Mouse (Mus musculus) duodenum, adult 2 months (tissue): ENCODE measurements around the gene Olfr911-ps1. TPM values are rescaled to one million over a fixed set of nuclear protein-coding genes. Genes with fewer than 3 reads are reported as not detected.

ENCODE experiments used
- polyA plus RNA-seq: library from polyadenylated mRNA; depleted of rRNA; stranded (reverse); fragments of >200 nt; gene quantifications from 2 replicates; pipeline ENCODE4 v1.2.3, GENCODE M21; 2012; ENCODE audit warnings: low replicate concordance; rRNA removed

Gene Olfr911-ps1
- not detected in 2 replicates for polyA plus RNA-seq

GRCm38 (mm10) chr9:38521280-38521679, at the start of gene Olfr911-ps1:
Olfr911-ps1 (plus strand) TSS chr9:38521580.

GRCm38 (mm10) chr9:38486785-38487184, 34.6 kb upstream of the Olfr911-ps1 start, which contains the start of gene Olfr906:
Olfr906 (plus strand) TSS chr9:38487085.

GRCm38 (mm10) chr9:38495501-38495900, 25.9 kb upstream of the Olfr911-ps1 start, which contains the start of gene Olfr907:
Olfr907 (plus strand) TSS chr9:38495801.

GRCm38 (mm10) chr9:38537549-38537948, 16.2 kb downstream of the Olfr911-ps1 start, which contains the start of gene Olfr910:
Olfr910 (plus strand) TSS chr9:38537849.

Other genes starting within 250 kb of the Olfr911-ps1 start
- not detected in 2 replicates for gene Olfr896-ps1, start 230.5 kb upstream of the Olfr911-ps1 start, polyA plus RNA-seq
- gene Olfr25, start 192.5 kb upstream of the Olfr911-ps1 start, polyA plus RNA-seq, result not detected in 2 replicates
- not detected in 2 replicates for gene Olfr898, start 173.2 kb upstream of the Olfr911-ps1 start, polyA plus RNA-seq
- gene Olfr250, start 154.7 kb upstream of the Olfr911-ps1 start, polyA plus RNA-seq, result not detected in 2 replicates
- gene Olfr251, start 144.5 kb upstream of the Olfr911-ps1 start, polyA plus RNA-seq, result not detected in 2 replicates
- not detected in 2 replicates for gene Olfr147, start 119.9 kb upstream of the Olfr911-ps1 start, polyA plus RNA-seq
- not detected in 2 replicates for gene Olfr901, start 92.1 kb upstream of the Olfr911-ps1 start, polyA plus RNA-seq
- not detected in 2 replicates for gene Olfr902, start 73.9 kb upstream of the Olfr911-ps1 start, polyA plus RNA-seq
- gene Olfr904, start 58.4 kb upstream of the Olfr911-ps1 start, polyA plus RNA-seq, result not detected in 2 replicates
- not detected in 2 replicates for gene Olfr905, start 50.5 kb upstream of the Olfr911-ps1 start, polyA plus RNA-seq
- not detected in 2 replicates for gene Olfr906, start 34.5 kb upstream of the Olfr911-ps1 start, polyA plus RNA-seq
- not detected in 2 replicates for gene Olfr907, start 25.8 kb upstream of the Olfr911-ps1 start, polyA plus RNA-seq
- gene Olfr910, start 16.3 kb downstream of the Olfr911-ps1 start, polyA plus RNA-seq, result not detected in 2 replicates
- not detected in 2 replicates for gene Olfr912, start 58.6 kb downstream of the Olfr911-ps1 start, polyA plus RNA-seq
- not detected in 2 replicates for gene Olfr913, start 71.2 kb downstream of the Olfr911-ps1 start, polyA plus RNA-seq
- not detected in 2 replicates for gene Olfr914, start 83.5 kb downstream of the Olfr911-ps1 start, polyA plus RNA-seq
- not detected in 2 replicates for gene Olfr916, start 138.3 kb downstream of the Olfr911-ps1 start, polyA plus RNA-seq
- gene Olfr917, start 144.3 kb downstream of the Olfr911-ps1 start, polyA plus RNA-seq, result not detected in 2 replicates
- not detected in 2 replicates for gene Olfr918, start 153.0 kb downstream of the Olfr911-ps1 start, polyA plus RNA-seq
- not detected in 2 replicates for gene Olfr919, start 182.1 kb downstream of the Olfr911-ps1 start, polyA plus RNA-seq
- 3.4 and 4.1 TPM in 2 replicates for gene Vwa5a, start 196.7 kb downstream of the Olfr911-ps1 start, polyA plus RNA-seq
- gene Olfr920, start 230.7 kb downstream of the Olfr911-ps1 start, polyA plus RNA-seq, result 0.02 TPM in 1 of 2 replicates, not detected in the other